Mouse (Mus musculus): ENCODE measurements around the gene Pcp4. TPM values are rescaled to one million over a fixed set of nuclear protein-coding genes. Genes with fewer than 3 reads are reported as not detected.

Pcp4 gene
- polyA plus RNA-seq, 1 experiment, result not detected

DNA sequence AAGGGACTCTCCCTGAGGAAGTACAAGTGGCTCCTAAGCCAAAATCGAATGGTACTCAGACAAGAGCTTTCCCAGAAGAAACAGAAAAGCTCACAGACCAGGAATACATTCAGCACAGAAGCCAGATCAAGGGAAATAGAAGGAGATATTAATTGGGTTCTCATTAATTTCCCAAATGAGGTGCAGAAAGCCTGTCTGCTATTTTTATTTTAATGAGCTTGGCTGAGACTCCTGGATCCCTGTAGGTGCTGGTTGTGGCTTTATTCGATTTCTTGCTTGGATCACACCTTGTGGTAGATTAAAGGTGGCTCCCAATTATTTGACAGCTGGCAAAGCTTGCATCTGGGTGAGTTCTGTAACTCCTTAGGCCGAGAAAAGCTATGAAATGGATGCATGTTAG is 35.2 kb downstream of the Pcp4 start:
- Histone ChIP-seq H3K27me3 (ENCODE audit: control insufficient read depth) (no peaks in the 10 kb centered on the region), H3K4me3 (replicated peaks) (no peak overlapping the region), H3K4me1 (ENCODE audit: control insufficient read depth) (no peaks in the 10 kb centered on the region), H3K36me3 (ENCODE audit: control insufficient read depth) (no peaks in the 10 kb centered on the region), H3K9me3 (ENCODE audit: control insufficient read depth, low read length) (no peaks in the 10 kb centered on the region)
- TF ChIP-seq GATA1 (IDR thresholded peaks at IDR 0.05; ENCODE audit: low read length), result no peak
- TF ChIP-seq TAL1 (IDR thresholded peaks at IDR 0.05; ENCODE audit: low read length), result no peak

GRCm38 (mm10) chr16:96514466-96514865 is 47.1 kb downstream of the Pcp4 start:
- Histone ChIP-seq H3K36me3 (ENCODE audit: control insufficient read depth) (no peaks in the 10 kb centered on the region), H3K4me1 (ENCODE audit: control insufficient read depth) (no peaks in the 10 kb centered on the region), H3K27me3 (ENCODE audit: control insufficient read depth) (no peaks in the 10 kb centered on the region), H3K4me3 (replicated peaks) (no peak overlapping the region), H3K9me3 (ENCODE audit: control insufficient read depth, low read length) (no peaks in the 10 kb centered on the region)
- TF ChIP-seq GATA1 (IDR thresholded peaks at IDR 0.05; ENCODE audit: low read length) (no peak), TAL1 (IDR thresholded peaks at IDR 0.05; ENCODE audit: low read length) (no peak)

DNA sequence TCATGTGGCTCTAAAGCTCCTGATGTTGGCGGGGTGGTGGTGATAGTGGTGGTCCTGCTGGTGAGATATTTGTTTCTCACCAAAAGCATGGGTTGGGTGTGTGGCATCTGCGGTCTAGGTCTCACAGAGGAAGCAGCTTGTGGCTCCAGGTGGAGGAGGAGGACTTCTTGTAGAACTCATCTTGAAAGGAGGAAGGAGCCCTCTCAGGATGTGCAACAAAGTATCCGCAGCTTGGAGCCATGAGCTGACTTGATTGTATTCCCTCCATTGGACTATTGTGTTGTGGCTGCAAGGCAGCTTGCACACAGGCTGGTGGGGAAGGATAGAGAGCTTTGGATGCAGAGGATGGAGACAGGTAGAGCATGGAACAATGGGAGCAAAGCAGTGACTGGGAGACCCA is 60.1 kb downstream of the Pcp4 start:
- TF ChIP-seq TAL1 (IDR thresholded peaks at IDR 0.05; ENCODE audit: low read length) (no peak), GATA1 (IDR thresholded peaks at IDR 0.05; ENCODE audit: low read length) (no peak)
- H3K4me3 ChIP-seq (replicated peaks), result no peak overlapping the region
- H3K4me1 ChIP-seq (ENCODE audit: control insufficient read depth), result no peaks in the 10 kb centered on the region
- no peaks in the 10 kb centered on the region for H3K36me3 ChIP-seq (ENCODE audit: control insufficient read depth)
- 0 out of 2 replicates have a peak, but pooled peaks cover 3% of the 10 kb centered on the region for H3K27me3 ChIP-seq (ENCODE audit: control insufficient read depth)
- H3K9me3 ChIP-seq (ENCODE audit: control insufficient read depth, low read length), result no peaks in the 10 kb centered on the region

GRCm38 (mm10) chr16:96528471-96528870 is 61.1 kb downstream of the Pcp4 start:
- Histone ChIP-seq H3K9me3 (ENCODE audit: control insufficient read depth, low read length) (no peaks in the 10 kb centered on the region), H3K4me1 (ENCODE audit: control insufficient read depth) (peaks cover under 1% of the 10 kb centered on the region; the same call in 1 of the 2 replicates), H3K4me3 (replicated peaks) (no peak overlapping the region), H3K36me3 (ENCODE audit: control insufficient read depth) (no peaks in the 10 kb centered on the region), H3K27me3 (ENCODE audit: control insufficient read depth) (0 out of 2 replicates have a peak, but pooled peaks cover 3% of the 10 kb centered on the region)
- TF ChIP-seq GATA1 (IDR thresholded peaks at IDR 0.05; ENCODE audit: low read length) (no peak), TAL1 (IDR thresholded peaks at IDR 0.05; ENCODE audit: low read length) (no peak)

- Histone ChIP-seq H3K9me3 (ENCODE audit: control insufficient read depth, low read length) (no peaks in the 10 kb centered on the region), H3K27me3 (ENCODE audit: control insufficient read depth) (peaks cover 11% of the 10 kb centered on the region; the same call in 1 of the 2 replicates)
These were observed 62.6 kb downstream of the Pcp4 start for GRCm38 (mm10) chr16:96529896-96530568.

DNA sequence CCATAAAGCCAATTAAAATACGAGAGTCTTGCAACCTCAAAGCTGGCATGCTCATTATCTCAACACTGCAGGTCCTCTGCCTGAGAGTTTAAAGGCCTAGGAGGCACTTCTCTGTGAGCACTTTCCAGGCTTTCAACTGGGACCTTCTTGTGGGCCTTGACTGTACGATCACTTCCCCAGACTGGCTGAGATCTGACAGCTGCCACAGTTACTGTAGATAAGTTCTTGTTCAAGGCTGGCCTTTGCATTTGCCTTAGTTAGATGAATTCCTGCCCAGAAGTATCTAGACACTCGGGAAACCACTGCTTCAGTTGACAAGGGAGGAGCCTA is 63.1 kb downstream of the Pcp4 start:
- peaks cover 7% of the 10 kb centered on the region for H3K4me1 ChIP-seq (ENCODE audit: control insufficient read depth)
- H3K9me3 ChIP-seq (ENCODE audit: control insufficient read depth, low read length), result no peaks in the 10 kb centered on the region
- H3K4me3 ChIP-seq (replicated peaks), result no peak overlapping the region
- TF ChIP-seq TAL1 (IDR thresholded peaks at IDR 0.05; ENCODE audit: low read length) (no peak), GATA1 (IDR thresholded peaks at IDR 0.05; ENCODE audit: low read length) (no peak)
- no peaks in the 10 kb centered on the region for H3K36me3 ChIP-seq (ENCODE audit: control insufficient read depth)
- peaks cover 14% of the 10 kb centered on the region for H3K27me3 ChIP-seq (ENCODE audit: control insufficient read depth)

More at GRCm38 (mm10) chr16:96529896-96530568, 62.6 kb downstream of the Pcp4 start:
- no peak for TF ChIP-seq GATA1 (IDR thresholded peaks at IDR 0.05; ENCODE audit: low read length)
- TF ChIP-seq TAL1 (IDR thresholded peaks at IDR 0.05; ENCODE audit: low read length), result no peak
- Histone ChIP-seq H3K4me1 (ENCODE audit: control insufficient read depth) (peaks cover 7% of the 10 kb centered on the region), H3K4me3 (replicated peaks) (no peak overlapping the region), H3K36me3 (ENCODE audit: control insufficient read depth) (no peaks in the 10 kb centered on the region)

DNA sequence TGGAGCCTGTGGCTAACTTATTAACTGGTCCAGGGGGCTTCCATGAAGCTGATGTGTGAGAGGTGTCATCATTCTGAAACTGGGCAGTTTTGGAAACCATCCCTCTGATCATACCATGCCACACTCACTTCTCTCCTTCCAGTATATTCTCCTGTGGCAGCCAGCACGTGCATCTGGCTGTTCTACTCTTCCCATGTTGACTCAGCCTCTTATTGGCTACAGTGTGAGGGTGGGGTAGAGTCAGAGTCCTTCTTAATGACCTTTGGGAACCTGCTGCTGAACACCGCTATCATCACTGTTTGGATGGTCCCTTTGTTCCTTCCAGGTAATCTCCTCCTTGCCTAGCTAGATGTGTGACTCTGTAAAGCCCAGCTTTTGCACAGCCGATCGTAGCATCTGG is 63.6 kb downstream of the Pcp4 start:
- Histone ChIP-seq H3K36me3 (ENCODE audit: control insufficient read depth) (no peaks in the 10 kb centered on the region), H3K4me3 (replicated peaks) (no peak overlapping the region), H3K27me3 (ENCODE audit: control insufficient read depth) (peaks cover 14% of the 10 kb centered on the region), H3K4me1 (ENCODE audit: control insufficient read depth) (peaks cover 7% of the 10 kb centered on the region), H3K9me3 (ENCODE audit: control insufficient read depth, low read length) (no peaks in the 10 kb centered on the region)
- no peak for TF ChIP-seq TAL1 (IDR thresholded peaks at IDR 0.05; ENCODE audit: low read length)
- no peak for TF ChIP-seq GATA1 (IDR thresholded peaks at IDR 0.05; ENCODE audit: low read length)

DNA sequence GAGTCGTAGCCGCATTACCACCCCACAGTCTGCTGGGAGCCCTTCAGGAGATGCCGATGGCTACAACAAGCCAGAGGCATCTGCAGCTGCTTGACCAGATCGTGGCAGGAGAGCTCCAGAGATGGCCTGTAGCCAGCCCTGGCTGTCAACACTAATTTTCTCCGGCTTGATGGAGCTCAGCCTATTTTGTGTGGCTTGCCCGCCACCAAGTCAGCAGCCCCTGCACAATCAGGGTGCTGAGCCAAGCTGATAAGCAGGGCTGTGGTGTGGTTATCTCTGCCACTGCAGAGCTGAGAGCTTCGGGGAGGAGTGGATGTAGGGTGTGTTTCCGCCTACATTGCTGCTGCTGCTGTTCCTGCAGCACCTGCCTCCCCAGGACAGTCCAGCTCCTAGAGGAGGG is 66.3 kb downstream of the Pcp4 start:
- Histone ChIP-seq H3K27me3 (ENCODE audit: control insufficient read depth) (peaks cover 14% of the 10 kb centered on the region), H3K36me3 (ENCODE audit: control insufficient read depth) (no peaks in the 10 kb centered on the region), H3K4me1 (ENCODE audit: control insufficient read depth) (peaks cover 7% of the 10 kb centered on the region), H3K4me3 (replicated peaks) (no peak overlapping the region), H3K9me3 (ENCODE audit: control insufficient read depth, low read length) (no peaks in the 10 kb centered on the region)
- TF ChIP-seq TAL1 (IDR thresholded peaks at IDR 0.05; ENCODE audit: low read length) (no peak), GATA1 (IDR thresholded peaks at IDR 0.05; ENCODE audit: low read length) (no peak)

- no peak overlapping the region for H3K4me3 ChIP-seq (replicated peaks)
- H3K4me1 ChIP-seq (ENCODE audit: control insufficient read depth), result peaks cover 7% of the 10 kb centered on the region
- no peaks in the 10 kb centered on the region for H3K9me3 ChIP-seq (ENCODE audit: control insufficient read depth, low read length)
- H3K36me3 ChIP-seq (ENCODE audit: control insufficient read depth), result no peaks in the 10 kb centered on the region
- TF ChIP-seq TAL1 (IDR thresholded peaks at IDR 0.05; ENCODE audit: low read length), result no peak
- TF ChIP-seq GATA1 (IDR thresholded peaks at IDR 0.05; ENCODE audit: low read length), result no peak
- peaks cover 14% of the 10 kb centered on the region for H3K27me3 ChIP-seq (ENCODE audit: control insufficient read depth)
These were observed 67.9 kb downstream of the Pcp4 start for GRCm38 (mm10) chr16:96535271-96535670.

DNA sequence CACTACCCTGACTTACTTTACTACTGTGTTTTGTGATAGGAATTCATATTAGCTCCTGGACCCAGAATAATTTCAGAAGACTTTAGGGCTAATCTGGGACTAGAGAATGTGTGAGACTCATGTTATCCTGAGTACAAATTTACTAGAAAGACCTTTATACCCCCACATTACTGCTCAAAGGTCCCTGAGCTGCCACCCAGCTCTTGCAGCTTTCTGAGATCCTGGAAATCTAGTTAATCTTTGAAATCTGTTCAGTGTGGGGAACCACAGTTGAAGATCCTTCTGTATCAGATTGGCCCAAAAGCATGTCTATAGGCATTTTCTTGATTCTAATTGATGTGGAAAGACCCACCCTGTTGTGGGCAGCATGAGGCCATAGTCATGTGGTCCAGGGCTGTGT is 69.0 kb downstream of the Pcp4 start:
- H3K36me3 ChIP-seq (ENCODE audit: control insufficient read depth), result no peaks in the 10 kb centered on the region
- H3K27me3 ChIP-seq (ENCODE audit: control insufficient read depth), result peaks cover 14% of the 10 kb centered on the region
- TF ChIP-seq GATA1 (IDR thresholded peaks at IDR 0.05; ENCODE audit: low read length) (no peak), TAL1 (IDR thresholded peaks at IDR 0.05; ENCODE audit: low read length) (no peak)
- no peaks in the 10 kb centered on the region for H3K9me3 ChIP-seq (ENCODE audit: control insufficient read depth, low read length)
- H3K4me1 ChIP-seq (ENCODE audit: control insufficient read depth), result peaks cover 7% of the 10 kb centered on the region
- H3K4me3 ChIP-seq (replicated peaks), result no peak overlapping the region

Data from erythroblast, embryonic 14.5 days (primary cell).